Mouse (Mus musculus) liver, adult 2 months (tissue): ENCODE measurements around the gene Gm10271. TPM values are rescaled to one million over a fixed set of nuclear protein-coding genes. Genes with fewer than 3 reads are reported as not detected.

Source experiments
- DNase-seq: peaks from one replicate; pipeline ENCODE4 v3.0.0-alpha.2; 2011; ENCODE audit warnings: low read depth, low spot score; ENCODE audit errors: extremely low read depth
- H3K27ac ChIP-seq: fragments of 200-500 bp; replicated peaks from 2 replicates; pipeline ENCODE4 v1.5.1; 2012; ENCODE audit warnings: low read depth, mild to moderate bottlenecking, control low read depth, inconsistent platforms, low read length; ENCODE audit not compliant: insufficient read depth
- H3K27me3 ChIP-seq: fragments of 200-500 bp; 2 replicates; pipeline ENCODE4 v1.6.1; 2012; ENCODE audit warnings: mild to moderate bottlenecking, moderate library complexity, low read length, inconsistent platforms; ENCODE audit not compliant: control insufficient read depth, insufficient read depth
- H3K36me3 ChIP-seq: fragments of 200-500 bp; 2 replicates; pipeline ENCODE4 v1.6.1; 2012; ENCODE audit warnings: low read length, inconsistent platforms; ENCODE audit not compliant: control insufficient read depth, insufficient read depth
- H3K4me1 ChIP-seq: fragments of 200-500 bp; 2 replicates; pipeline ENCODE4 v1.6.1; 2011; ENCODE audit warnings: low read length; ENCODE audit not compliant: control insufficient read depth, insufficient read depth
- H3K4me3 ChIP-seq: fragments of 200-500 bp; 2 replicates; pipeline ENCODE4 v1.5.1; 2011; ENCODE audit warnings: low read depth, mild to moderate bottlenecking, control low read depth, low read length, moderate library complexity; ENCODE audit not compliant: insufficient read depth
- H3K79me2 ChIP-seq: fragments of 200-500 bp; 2 replicates; pipeline ENCODE4 v1.6.1; 2012; ENCODE audit warnings: inconsistent platforms, mild to moderate bottlenecking, low read length, moderate library complexity; ENCODE audit not compliant: control insufficient read depth, insufficient read depth
- H3K9ac ChIP-seq: fragments of 200-500 bp; 2 replicates; pipeline ENCODE4 v1.6.1; 2012; ENCODE audit warnings: low read depth, mild to moderate bottlenecking, control low read depth, inconsistent platforms, low read length
- CTCF ChIP-seq: fragments of 200-500 bp; IDR thresholded peaks from 2 replicates; pipeline ENCODE4 v1.5.1; 2011; ENCODE audit warnings: low read depth, low read length, control low read depth
- POLR2A ChIP-seq: fragments of 200-500 bp; IDR thresholded peaks from 2 replicates; pipeline ENCODE4 v1.6.1; 2011; ENCODE audit warnings: low read length, control low read depth; ENCODE audit not compliant: insufficient read depth; ENCODE audit errors: extremely low read depth
- WGBS: fragments of 180-500 bp; shearing (Covaris S2); methylation state at CpG from one replicate; pipeline ENCODE4 v1.1.7; 2018; 5-methylcytosine and 5-hydroxymethylcytosine counted together
- polyA plus RNA-seq: library from polyadenylated mRNA; depleted of rRNA; stranded (reverse); fragments of >200 nt; gene quantifications from 2 replicates; pipeline ENCODE4 v1.2.3, GENCODE M21; 2012
- total RNA-seq: library from RNA; depleted of rRNA; stranded (reverse); fragments of >200 nt; gene quantifications from 2 replicates; pipeline ENCODE4 v1.2.3, GENCODE M21; 2014

Gene Gm10271
- total and polyA plus RNA-seq, 2 experiments = not detected

GRCm38 (mm10) chr10:117009691-117010090 is 37.3 kb upstream of the Gm10271 start:
- no peaks in the 10 kb centered on the region for H3K79me2 ChIP-seq
- H3K36me3 ChIP-seq = no peaks in the 10 kb centered on the region
- no peaks in the 10 kb centered on the region for H3K4me1 ChIP-seq
- no peak for DNase-seq
- no peak overlapping the region for H3K9ac ChIP-seq
- no peak overlapping the region for H3K4me3 ChIP-seq
- H3K27me3 ChIP-seq = no peaks in the 10 kb centered on the region
- WGBS = 53% methylated on average over 6 of the region's 6 CpGs
- TF ChIP-seq CTCF (no peak), POLR2A (no peak)
- no peak overlapping the region for H3K27ac ChIP-seq

- no peaks in the 10 kb centered on the region for H3K4me1 ChIP-seq
- no peaks in the 10 kb centered on the region for H3K36me3 ChIP-seq
- no peak overlapping the region for H3K9ac ChIP-seq
- no peaks in the 10 kb centered on the region for H3K27me3 ChIP-seq
- no peaks in the 10 kb centered on the region for H3K79me2 ChIP-seq
- H3K27ac ChIP-seq = no peak overlapping the region
- no peak overlapping the region for H3K4me3 ChIP-seq
- TF ChIP-seq CTCF (no peak), POLR2A (no peak)
- 78% methylated on average over 12 of the region's 12 CpGs for WGBS
- DNase-seq = no peak
These were observed 33.5 kb upstream of the Gm10271 start for GRCm38 (mm10) chr10:117005707-117006464.

GRCm38 (mm10) chr10:117004695-117005094 is 32.3 kb upstream of the Gm10271 start:
- 90% methylated on average over 5 of the region's 5 CpGs for WGBS
- Histone ChIP-seq H3K27me3 (no peaks in the 10 kb centered on the region), H3K4me3 (no peak overlapping the region), H3K4me1 (no peaks in the 10 kb centered on the region), H3K9ac (no peak overlapping the region), H3K79me2 (no peaks in the 10 kb centered on the region), H3K36me3 (no peaks in the 10 kb centered on the region), H3K27ac (no peak overlapping the region)
- TF ChIP-seq POLR2A (no peak), CTCF (no peak)
- DNase-seq = no peak

- Histone ChIP-seq H3K79me2 (no peaks in the 10 kb centered on the region), H3K4me1 (peaks cover 4% of the 10 kb centered on the region; the same call in 1 of the 2 replicates), H3K36me3 (no peaks in the 10 kb centered on the region), H3K27me3 (no peaks in the 10 kb centered on the region), H3K4me3 (no peak overlapping the region), H3K9ac (no peak overlapping the region), H3K27ac (no peak overlapping the region)
- DNase-seq = no peak
- 46% methylated on average over 12 of the region's 12 CpGs for WGBS
- no peak for TF ChIP-seq CTCF
- TF ChIP-seq POLR2A = no peak
These were observed 28.6 kb upstream of the Gm10271 start for GRCm38 (mm10) chr10:117000975-117001374.

- H3K4me3 ChIP-seq = no peak overlapping the region
- H3K79me2 ChIP-seq = no peaks in the 10 kb centered on the region
- DNase-seq = no peak
- no peak for TF ChIP-seq POLR2A
- no peak for TF ChIP-seq CTCF
- H3K36me3 ChIP-seq = no peaks in the 10 kb centered on the region
- peaks cover 5% of the 10 kb centered on the region; the same call in 1 of the 2 replicates for H3K4me1 ChIP-seq
- no peak overlapping the region for H3K27ac ChIP-seq
- no peaks in the 10 kb centered on the region for H3K27me3 ChIP-seq
- WGBS = 91% methylated on average over 17 of the region's 17 CpGs
- no peak overlapping the region for H3K9ac ChIP-seq
These were observed 26.5 kb upstream of the Gm10271 start for GRCm38 (mm10) chr10:116998716-116999455.
